Mouse (Mus musculus): ENCODE results near the gene Sema7a.

DNA sequence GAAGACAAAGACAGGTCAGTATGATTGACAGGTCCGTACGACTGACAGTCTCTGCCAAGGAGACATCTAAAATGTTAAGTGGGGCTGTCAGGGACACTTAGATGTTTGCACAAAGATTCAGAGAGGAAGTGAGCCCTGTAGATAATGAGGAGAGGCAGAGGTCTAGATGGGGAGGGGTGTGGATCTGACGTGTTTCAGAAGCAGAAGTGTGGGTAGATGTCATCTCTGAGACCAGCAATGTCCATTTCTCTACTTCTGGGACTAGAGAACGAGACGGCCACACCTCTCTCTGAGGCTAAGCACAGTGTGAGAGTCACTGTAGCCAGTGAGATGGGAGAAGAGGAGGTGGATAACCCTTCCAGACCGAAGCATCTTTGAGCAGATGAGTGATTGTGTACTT, 38.1 kb downstream of the Sema7a start:
- TF ChIP-seq POLR2A (IDR thresholded peaks at IDR 0.05; ENCODE audit: borderline replicate concordance, low read depth, low read length): no peak
- no peak for TF ChIP-seq CTCF (IDR thresholded peaks at IDR 0.05; ENCODE audit: low read depth, low read length)

Measured in bone marrow macrophage, adult 2 months (primary cell).